Mouse (Mus musculus): ENCODE measurements around the gene Cnih3. TPM values are rescaled to one million over a fixed set of nuclear protein-coding genes. Genes with fewer than 3 reads are reported as not detected.

Gene Cnih3
- polyA plus RNA-seq, 1 experiment from 2014 or later = 1.1 TPM

- Histone ChIP-seq H3K36me3 (ENCODE audit: control insufficient read depth, insufficient read depth, low read length) (no peaks in the 10 kb centered on the region), H3K9ac (ENCODE audit: low read depth, low read length) (no peak overlapping the region), H3K27ac (ENCODE audit: low read depth, low read length) (no peak overlapping the region), H3K9me3 (ENCODE audit: control insufficient read depth, low read length) (no peaks in the 10 kb centered on the region), H3K4me2 (replicated peaks; ENCODE audit: low read depth, low read length) (no peak overlapping the region), H3K4me3 (ENCODE audit: low read depth, low read length) (no peak overlapping the region), H3K27me3 (ENCODE audit: control insufficient read depth, insufficient read depth, low read length) (no peaks in the 10 kb centered on the region), H3K4me1 (replicated peaks; ENCODE audit: control insufficient read depth, insufficient read depth, low read length) (0 out of 2 replicates have a peak, but pooled peaks cover 2% of the 10 kb centered on the region)
- DNase-seq (ENCODE audit: low spot score) (no peak), ATAC-seq (ENCODE audit: low FRiP score) (no peak)
- WGBS = 89% methylated on average over 11 of the region's 11 CpGs
These were observed 54.9 kb downstream of the Cnih3 start for GRCm38 (mm10) chr1:181407281-181407680.

DNA sequence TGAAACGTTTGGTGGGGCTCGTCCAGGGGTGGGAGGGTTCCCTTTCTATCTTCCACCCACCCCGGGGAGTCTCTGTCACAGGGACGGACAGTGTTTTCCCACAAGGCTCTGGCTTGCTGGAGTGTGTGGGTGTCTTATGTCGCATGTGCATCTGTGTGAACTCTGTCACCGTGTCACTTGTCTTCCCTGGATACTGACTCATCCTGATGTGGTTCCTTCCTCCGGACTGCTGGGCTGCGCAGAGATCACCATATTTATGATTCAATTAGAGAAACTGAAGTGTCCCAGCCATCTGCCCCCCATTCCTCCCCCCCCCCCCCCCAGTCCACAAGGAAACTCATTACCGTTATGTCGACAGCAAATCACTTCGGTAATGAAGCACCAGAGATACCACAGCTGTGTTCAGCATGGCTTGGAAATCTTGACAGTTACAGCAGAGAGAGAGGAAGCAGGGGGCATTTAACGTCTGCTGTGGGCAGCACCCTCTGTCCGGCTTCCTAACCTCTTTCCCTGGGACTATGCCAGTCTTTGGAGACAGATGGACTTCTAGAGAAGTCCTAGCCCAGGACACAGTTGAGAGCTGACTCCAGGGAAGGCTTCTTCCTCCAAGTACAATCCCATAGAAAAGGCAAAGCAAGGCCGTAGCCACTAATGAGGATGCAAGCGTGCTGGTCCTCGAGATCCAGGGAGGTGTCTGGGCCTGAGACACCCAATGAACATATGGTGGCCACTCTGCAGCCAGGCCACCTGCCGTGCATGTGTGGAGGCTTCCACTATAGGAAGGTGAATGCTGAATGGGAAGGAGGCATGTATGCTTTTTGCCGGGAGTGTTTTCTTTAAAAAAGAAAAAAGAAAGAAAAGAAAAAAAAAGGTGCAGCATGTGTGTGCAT lies 55.9 kb downstream of the Cnih3 start:
- no peak for DNase-seq (ENCODE audit: low spot score)
- WGBS = 67% methylated on average over 18 of the region's 18 CpGs
- H3K4me1 ChIP-seq (replicated peaks; ENCODE audit: control insufficient read depth, insufficient read depth, low read length) = 0 out of 2 replicates have a peak, but pooled peaks cover 2% of the 10 kb centered on the region
- peak; percentile 68; the same call in 1 of the 2 replicates for ATAC-seq (ENCODE audit: low FRiP score)
- H3K4me2 ChIP-seq (replicated peaks; ENCODE audit: low read depth, low read length) = no peak overlapping the region
- peak overlapping the region; percentile 65 for H3K27ac ChIP-seq (ENCODE audit: low read depth, low read length)
- no peaks in the 10 kb centered on the region for H3K27me3 ChIP-seq (ENCODE audit: control insufficient read depth, insufficient read depth, low read length)
- H3K36me3 ChIP-seq (ENCODE audit: control insufficient read depth, insufficient read depth, low read length) = no peaks in the 10 kb centered on the region
- H3K9ac ChIP-seq (ENCODE audit: low read depth, low read length) = no peak overlapping the region
- no peaks in the 10 kb centered on the region for H3K9me3 ChIP-seq (ENCODE audit: control insufficient read depth, low read length)
- H3K4me3 ChIP-seq (ENCODE audit: low read depth, low read length) = no peak overlapping the region

GRCm38 (mm10) chr1:181409693-181410092 lies 57.3 kb downstream of the Cnih3 start:
- Histone ChIP-seq H3K27me3 (ENCODE audit: control insufficient read depth, insufficient read depth, low read length) (no peaks in the 10 kb centered on the region), H3K4me1 (replicated peaks; ENCODE audit: control insufficient read depth, insufficient read depth, low read length) (0 out of 2 replicates have a peak, but pooled peaks cover 2% of the 10 kb centered on the region), H3K9ac (ENCODE audit: low read depth, low read length) (no peak overlapping the region), H3K27ac (ENCODE audit: low read depth, low read length) (no peak overlapping the region), H3K4me3 (ENCODE audit: low read depth, low read length) (no peak overlapping the region), H3K9me3 (ENCODE audit: control insufficient read depth, low read length) (no peaks in the 10 kb centered on the region), H3K4me2 (replicated peaks; ENCODE audit: low read depth, low read length) (no peak overlapping the region), H3K36me3 (ENCODE audit: control insufficient read depth, insufficient read depth, low read length) (no peaks in the 10 kb centered on the region)
- 79% methylated on average over 9 of the region's 9 CpGs for WGBS
- ATAC-seq (ENCODE audit: low FRiP score) (no peak), DNase-seq (ENCODE audit: low spot score) (no peak)

DNA sequence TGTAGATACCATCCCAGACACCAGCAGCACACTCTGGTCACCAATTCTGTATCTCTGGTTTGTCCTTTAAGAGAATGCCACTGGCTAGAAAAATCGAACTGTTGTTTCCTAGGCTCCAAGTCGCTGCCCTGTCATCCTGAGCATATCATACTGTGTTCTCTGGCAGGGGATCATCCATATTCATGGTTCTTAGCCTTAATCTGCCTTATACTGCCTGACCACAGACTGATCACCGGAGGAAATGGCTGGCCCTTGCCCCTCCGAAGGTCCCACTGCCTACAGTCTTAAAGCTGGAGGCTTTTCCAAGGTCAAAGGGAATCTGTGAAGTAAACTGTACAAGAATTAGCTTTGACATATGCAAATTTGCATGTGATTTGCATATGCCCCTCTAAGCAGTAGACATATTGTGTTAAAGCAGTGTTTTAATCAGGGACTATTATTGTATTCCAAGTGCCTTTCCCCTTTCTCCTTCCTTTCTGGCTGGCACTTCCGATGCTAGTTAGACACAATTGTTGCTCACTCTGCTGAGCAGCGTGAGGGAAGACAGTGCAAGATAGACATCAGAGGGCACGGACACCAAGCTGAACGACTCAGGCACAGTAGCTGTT lies 58.3 kb downstream of the Cnih3 start:
- ATAC-seq (ENCODE audit: low FRiP score) (0 out of 2 replicates have a peak, but pooled peaks have one; percentile 46), DNase-seq (ENCODE audit: low spot score) (no peak)
- Histone ChIP-seq H3K4me1 (replicated peaks; ENCODE audit: control insufficient read depth, insufficient read depth, low read length) (0 out of 2 replicates have a peak, but pooled peaks cover 2% of the 10 kb centered on the region), H3K4me2 (replicated peaks; ENCODE audit: low read depth, low read length) (no peak overlapping the region), H3K36me3 (ENCODE audit: control insufficient read depth, insufficient read depth, low read length) (no peaks in the 10 kb centered on the region), H3K9ac (ENCODE audit: low read depth, low read length) (no peak overlapping the region), H3K4me3 (ENCODE audit: low read depth, low read length) (no peak overlapping the region), H3K27ac (ENCODE audit: low read depth, low read length) (no peak overlapping the region), H3K9me3 (ENCODE audit: control insufficient read depth, low read length) (no peaks in the 10 kb centered on the region), H3K27me3 (ENCODE audit: control insufficient read depth, insufficient read depth, low read length) (no peaks in the 10 kb centered on the region)
- 67% methylated on average over 8 of the region's 8 CpGs for WGBS

GRCm38 (mm10) chr1:181414985-181415384 lies 62.6 kb downstream of the Cnih3 start:
- Histone ChIP-seq H3K9ac (ENCODE audit: low read depth, low read length) (no peak overlapping the region), H3K4me2 (replicated peaks; ENCODE audit: low read depth, low read length) (no peak overlapping the region), H3K4me1 (replicated peaks; ENCODE audit: control insufficient read depth, insufficient read depth, low read length) (0 out of 2 replicates have a peak, but pooled peaks cover 2% of the 10 kb centered on the region), H3K4me3 (ENCODE audit: low read depth, low read length) (no peak overlapping the region), H3K9me3 (ENCODE audit: control insufficient read depth, low read length) (no peaks in the 10 kb centered on the region), H3K36me3 (ENCODE audit: control insufficient read depth, insufficient read depth, low read length) (no peaks in the 10 kb centered on the region), H3K27me3 (ENCODE audit: control insufficient read depth, insufficient read depth, low read length) (no peaks in the 10 kb centered on the region), H3K27ac (ENCODE audit: low read depth, low read length) (no peak overlapping the region)
- ATAC-seq (ENCODE audit: low FRiP score) (no peak), DNase-seq (ENCODE audit: low spot score) (no peak)
- WGBS = 89% methylated on average over 2 of the region's 2 CpGs

GRCm38 (mm10) chr1:181416841-181417240 lies 64.4 kb downstream of the Cnih3 start:
- Histone ChIP-seq H3K9me3 (ENCODE audit: control insufficient read depth, low read length) (no peaks in the 10 kb centered on the region), H3K27ac (ENCODE audit: low read depth, low read length) (no peak overlapping the region), H3K27me3 (ENCODE audit: control insufficient read depth, insufficient read depth, low read length) (no peaks in the 10 kb centered on the region), H3K9ac (ENCODE audit: low read depth, low read length) (no peak overlapping the region), H3K36me3 (ENCODE audit: control insufficient read depth, insufficient read depth, low read length) (no peaks in the 10 kb centered on the region), H3K4me2 (replicated peaks; ENCODE audit: low read depth, low read length) (no peak overlapping the region), H3K4me3 (ENCODE audit: low read depth, low read length) (no peak overlapping the region), H3K4me1 (replicated peaks; ENCODE audit: control insufficient read depth, insufficient read depth, low read length) (no peaks in the 10 kb centered on the region)
- no peak for ATAC-seq (ENCODE audit: low FRiP score)
- WGBS = 85% methylated on average over 9 of the region's 9 CpGs
- DNase-seq (ENCODE audit: low spot score) = no peak

GRCm38 (mm10) chr1:181417937-181418523 lies 65.6 kb downstream of the Cnih3 start:
- Histone ChIP-seq H3K36me3 (ENCODE audit: control insufficient read depth, insufficient read depth, low read length) (no peaks in the 10 kb centered on the region), H3K9me3 (ENCODE audit: control insufficient read depth, low read length) (no peaks in the 10 kb centered on the region), H3K9ac (ENCODE audit: low read depth, low read length) (no peak overlapping the region), H3K27me3 (ENCODE audit: control insufficient read depth, insufficient read depth, low read length) (no peaks in the 10 kb centered on the region), H3K4me1 (replicated peaks; ENCODE audit: control insufficient read depth, insufficient read depth, low read length) (no peaks in the 10 kb centered on the region), H3K27ac (ENCODE audit: low read depth, low read length) (no peak overlapping the region), H3K4me2 (replicated peaks; ENCODE audit: low read depth, low read length) (no peak overlapping the region), H3K4me3 (ENCODE audit: low read depth, low read length) (no peak overlapping the region)
- DNase-seq (ENCODE audit: low spot score) (no peak), ATAC-seq (ENCODE audit: low FRiP score) (no peak)
- 81% methylated on average over 6 of the region's 6 CpGs for WGBS

DNA sequence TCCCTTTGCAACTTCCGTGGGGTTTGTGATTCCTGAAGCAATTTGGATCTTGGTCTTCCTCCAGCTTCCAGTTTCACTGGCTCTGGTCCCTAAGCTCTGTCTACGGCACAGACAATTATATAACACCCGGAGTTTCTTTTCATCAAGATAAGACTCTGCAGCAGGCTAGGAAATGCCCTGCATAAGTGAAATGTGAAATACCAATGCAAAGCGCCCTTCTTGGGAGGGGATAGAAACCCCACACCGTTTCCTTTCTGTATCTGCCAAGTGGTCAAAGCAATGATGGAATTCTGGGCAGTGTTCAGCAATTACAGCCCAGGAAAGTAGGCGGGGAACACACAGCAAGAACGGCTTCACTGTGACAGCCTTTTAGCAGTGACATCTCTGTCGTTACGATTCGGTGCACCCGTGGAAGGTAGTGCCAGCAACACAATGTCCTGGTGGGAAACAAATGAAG lies 67.7 kb downstream of the Cnih3 start:
- no peaks in the 10 kb centered on the region for H3K4me1 ChIP-seq (replicated peaks; ENCODE audit: control insufficient read depth, insufficient read depth, low read length)
- H3K36me3 ChIP-seq (ENCODE audit: control insufficient read depth, insufficient read depth, low read length) = no peaks in the 10 kb centered on the region
- H3K27ac ChIP-seq (ENCODE audit: low read depth, low read length) = no peak overlapping the region
- H3K9ac ChIP-seq (ENCODE audit: low read depth, low read length) = no peak overlapping the region
- 41% methylated on average over 11 of the region's 11 CpGs for WGBS
- DNase-seq (ENCODE audit: low spot score) = no peak
- H3K27me3 ChIP-seq (ENCODE audit: control insufficient read depth, insufficient read depth, low read length) = no peaks in the 10 kb centered on the region
- H3K4me2 ChIP-seq (replicated peaks; ENCODE audit: low read depth, low read length) = no peak overlapping the region
- ATAC-seq (ENCODE audit: low FRiP score) = no peak
- H3K4me3 ChIP-seq (ENCODE audit: low read depth, low read length) = no peak overlapping the region
- H3K9me3 ChIP-seq (ENCODE audit: control insufficient read depth, low read length) = no peaks in the 10 kb centered on the region

Data from hindbrain, embryonic 11.5 days (tissue).